Mouse (Mus musculus): Measurements from ENCODE around the gene 1110008L16Rik. TPM values are rescaled to one million over a fixed set of nuclear protein-coding genes. Genes with fewer than 3 reads are reported as not detected.
"Not testable (repeated sequence)": the region's sequence is repeated elsewhere in the genome, so short reads cannot be mapped to it uniquely, and the experiment has no call there.

The 1110008L16Rik gene
- polyA plus RNA-seq, 1 experiment from 2014 or later, result 23.0 TPM

DNA sequence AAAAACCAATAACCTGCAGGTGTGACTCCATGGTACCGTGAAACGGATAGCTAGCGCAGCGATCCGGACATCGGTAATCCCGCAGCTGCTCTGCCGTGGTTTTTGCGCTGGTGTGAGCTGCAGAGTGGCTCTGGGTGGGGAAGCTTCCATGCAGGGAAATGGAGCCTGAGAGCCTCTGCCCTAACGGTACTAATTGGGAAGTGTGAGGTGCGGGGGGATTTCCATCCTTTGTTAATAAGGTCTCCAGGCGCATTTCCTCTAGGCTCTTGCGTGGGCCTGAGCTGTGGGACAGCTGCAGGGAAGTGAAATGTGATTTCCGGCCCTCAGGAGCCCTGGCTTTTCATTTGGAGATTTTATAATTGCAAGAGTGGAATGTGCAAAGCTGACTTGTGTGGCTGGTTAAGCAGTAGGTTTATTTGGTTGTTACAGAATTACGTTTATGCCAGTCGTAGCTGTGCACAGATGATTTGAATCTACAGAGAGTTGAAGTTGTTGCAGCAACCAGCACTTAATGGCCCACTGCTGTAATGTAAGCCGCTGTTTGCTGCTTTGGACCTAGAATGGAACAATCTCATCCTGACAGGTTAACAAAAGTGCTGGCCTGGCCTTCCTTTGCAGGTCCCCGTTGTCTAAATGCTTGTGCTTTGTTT, 22.4 kb downstream of the 1110008L16Rik start:
- H3K27ac ChIP-seq (ENCODE audit: low read depth), result peak overlapping the region; percentile 24; the same call in 1 of the 2 replicates
- no peak for ATAC-seq (replicated peaks; ENCODE audit: low FRiP score, low TSS enrichment, low read depth)
- no peak for DNase-seq (ENCODE audit: low spot score)

DNA sequence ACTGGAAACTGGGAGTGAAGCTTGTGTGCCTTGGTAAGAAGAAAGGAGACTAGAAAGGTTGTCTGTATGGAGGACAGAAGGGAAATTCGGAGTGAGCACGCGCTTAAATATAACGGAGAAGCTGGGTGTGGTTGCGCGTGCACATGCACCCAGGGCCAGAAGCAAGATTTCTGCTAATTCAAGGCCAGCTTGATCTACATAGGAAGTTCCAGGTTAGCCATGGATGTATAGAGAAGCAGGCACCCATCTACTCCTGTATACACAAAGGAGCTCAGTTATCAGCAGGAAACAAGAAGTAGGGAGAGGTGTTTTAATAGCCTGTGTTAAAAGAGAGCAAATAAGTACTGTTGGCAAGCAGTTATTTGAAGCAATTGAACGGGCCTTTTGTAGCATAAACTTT, 26.3 kb downstream of the 1110008L16Rik start:
- H3K4me2 ChIP-seq (ENCODE audit: low read length), result no peak overlapping the region

More for the DNA sequence above, 22.4 kb downstream of the 1110008L16Rik start:
- Histone ChIP-seq H3K4me1 (replicated peaks; ENCODE audit: control insufficient read depth, insufficient read depth, low read length) (no peaks in the 10 kb centered on the region), H3K4me3 (ENCODE audit: low read depth, low read length) (no peak overlapping the region), H3K9ac (ENCODE audit: low read length) (no peak overlapping the region), H3K36me3 (ENCODE audit: control insufficient read depth, insufficient read depth, low read length) (peaks cover 10% of the 10 kb centered on the region; the same call in 1 of the 2 replicates), H3K27me3 (replicated peaks; ENCODE audit: control insufficient read depth, insufficient read depth, low read length) (no peaks in the 10 kb centered on the region), H3K4me2 (ENCODE audit: low read length) (no peak overlapping the region), H3K9me3 (ENCODE audit: control insufficient read depth, low read length) (no peaks in the 10 kb centered on the region)
- 84% methylated on average over 18 of the region's 18 CpGs for WGBS

DNA sequence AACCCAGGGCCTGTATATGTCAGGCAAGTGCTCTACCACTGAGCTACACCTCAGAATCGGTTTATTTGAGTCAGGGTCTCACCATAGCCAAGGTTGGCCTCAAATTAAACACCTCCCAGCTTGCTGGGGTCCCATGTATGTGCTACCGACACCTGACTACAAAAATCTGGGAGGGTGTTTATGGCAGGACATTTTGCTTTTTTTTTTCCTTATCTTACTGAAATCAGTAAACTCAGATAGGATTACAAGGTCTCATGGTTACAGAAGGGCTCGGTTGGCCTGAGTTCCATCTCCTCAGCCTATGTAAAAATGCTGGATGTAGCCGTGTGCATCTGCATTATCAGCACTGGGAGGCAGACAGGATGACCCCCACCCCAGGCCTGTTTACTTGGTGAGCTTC, 29.4 kb downstream of the 1110008L16Rik start:
- DNase-seq (ENCODE audit: low spot score), result no peak
- 80% methylated on average over 4 of the region's 4 CpGs for WGBS

More for the DNA sequence above, 26.3 kb downstream of the 1110008L16Rik start:
- ATAC-seq (replicated peaks; ENCODE audit: low FRiP score, low TSS enrichment, low read depth), result no peak
- H3K9ac ChIP-seq (ENCODE audit: low read length), result no peak overlapping the region
- no peak overlapping the region for H3K27ac ChIP-seq (ENCODE audit: low read depth)
- no peaks in the 10 kb centered on the region for H3K9me3 ChIP-seq (ENCODE audit: control insufficient read depth, low read length)
- no peak for DNase-seq (ENCODE audit: low spot score)
- 0 out of 2 replicates have a peak, but pooled peaks cover 5% of the 10 kb centered on the region for H3K36me3 ChIP-seq (ENCODE audit: control insufficient read depth, insufficient read depth, low read length)
- H3K4me1 ChIP-seq (replicated peaks; ENCODE audit: control insufficient read depth, insufficient read depth, low read length), result no peaks in the 10 kb centered on the region
- no peak overlapping the region for H3K4me3 ChIP-seq (ENCODE audit: low read depth, low read length)
- WGBS, result 83% methylated on average over 7 of the region's 7 CpGs
- H3K27me3 ChIP-seq (replicated peaks; ENCODE audit: control insufficient read depth, insufficient read depth, low read length), result no peaks in the 10 kb centered on the region

DNA sequence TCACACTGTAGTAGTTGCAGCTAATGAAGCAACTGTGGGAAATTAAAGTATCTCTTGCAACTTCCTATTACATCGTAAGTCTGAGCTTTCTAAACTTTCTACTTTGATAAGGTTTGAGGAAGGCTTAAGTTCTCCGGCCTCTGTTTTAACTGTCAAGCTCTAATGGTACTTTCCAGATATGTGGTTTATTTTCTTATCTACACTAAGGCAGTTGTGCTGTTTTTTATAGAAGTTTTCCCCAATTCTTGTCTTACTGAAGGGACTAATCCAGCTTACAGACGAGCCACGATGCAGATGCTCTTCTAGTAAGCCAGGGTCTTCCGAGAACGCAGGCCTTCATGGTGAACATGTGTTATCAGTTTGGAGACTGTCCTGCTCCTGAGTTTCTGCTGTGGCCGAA, 30.0 kb downstream of the 1110008L16Rik start:
- Histone ChIP-seq H3K4me3 (ENCODE audit: low read depth, low read length) (no peak overlapping the region), H3K9me3 (ENCODE audit: control insufficient read depth, low read length) (no peaks in the 10 kb centered on the region), H3K27ac (ENCODE audit: low read depth) (no peak overlapping the region), H3K9ac (ENCODE audit: low read length) (no peak overlapping the region), H3K36me3 (ENCODE audit: control insufficient read depth, insufficient read depth, low read length) (0 out of 2 replicates have a peak, but pooled peaks cover 5% of the 10 kb centered on the region), H3K4me1 (replicated peaks; ENCODE audit: control insufficient read depth, insufficient read depth, low read length) (no peaks in the 10 kb centered on the region), H3K4me2 (ENCODE audit: low read length) (no peak overlapping the region), H3K27me3 (replicated peaks; ENCODE audit: control insufficient read depth, insufficient read depth, low read length) (no peaks in the 10 kb centered on the region)
- no peak for DNase-seq (ENCODE audit: low spot score)
- no peak for ATAC-seq (replicated peaks; ENCODE audit: low FRiP score, low TSS enrichment, low read depth)
- 87% methylated on average over 7 of the region's 7 CpGs for WGBS

More for the DNA sequence above, 29.4 kb downstream of the 1110008L16Rik start:
- H3K4me3 ChIP-seq (ENCODE audit: low read depth, low read length), result no peak overlapping the region
- 0 out of 2 replicates have a peak, but pooled peaks cover 5% of the 10 kb centered on the region for H3K36me3 ChIP-seq (ENCODE audit: control insufficient read depth, insufficient read depth, low read length)
- no peaks in the 10 kb centered on the region for H3K9me3 ChIP-seq (ENCODE audit: control insufficient read depth, low read length)
- H3K4me1 ChIP-seq (replicated peaks; ENCODE audit: control insufficient read depth, insufficient read depth, low read length), result no peaks in the 10 kb centered on the region
- no peak overlapping the region for H3K27ac ChIP-seq (ENCODE audit: low read depth)
- no peak for ATAC-seq (replicated peaks; ENCODE audit: low FRiP score, low TSS enrichment, low read depth)
- no peak overlapping the region for H3K9ac ChIP-seq (ENCODE audit: low read length)
- no peak overlapping the region for H3K4me2 ChIP-seq (ENCODE audit: low read length)
- H3K27me3 ChIP-seq (replicated peaks; ENCODE audit: control insufficient read depth, insufficient read depth, low read length), result no peaks in the 10 kb centered on the region

DNA sequence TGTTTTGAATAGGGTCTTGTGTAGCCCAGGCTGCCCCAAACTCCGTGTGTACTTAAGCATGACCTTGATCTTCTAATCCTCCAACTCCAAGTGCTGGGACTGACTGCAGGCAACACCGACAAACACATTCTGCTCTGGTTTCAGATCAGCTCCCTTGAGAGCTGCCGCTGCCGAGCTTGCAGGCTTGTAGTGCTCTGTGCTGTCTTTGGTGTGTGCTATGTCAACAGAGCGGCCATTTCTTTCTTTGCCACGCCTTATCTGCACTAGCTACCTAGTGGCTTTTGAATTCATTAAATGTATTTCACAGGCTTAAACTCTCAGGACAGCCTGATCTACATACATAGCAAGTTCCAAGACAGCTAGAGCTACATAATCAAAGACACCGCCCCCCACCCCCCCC, 34.3 kb downstream of the 1110008L16Rik start:
- Histone ChIP-seq H3K27me3 (replicated peaks; ENCODE audit: control insufficient read depth, insufficient read depth, low read length) (no peaks in the 10 kb centered on the region), H3K36me3 (ENCODE audit: control insufficient read depth, insufficient read depth, low read length) (0 out of 2 replicates have a peak, but pooled peaks cover 5% of the 10 kb centered on the region)
- DNase-seq (ENCODE audit: low spot score), result no peak

DNA sequence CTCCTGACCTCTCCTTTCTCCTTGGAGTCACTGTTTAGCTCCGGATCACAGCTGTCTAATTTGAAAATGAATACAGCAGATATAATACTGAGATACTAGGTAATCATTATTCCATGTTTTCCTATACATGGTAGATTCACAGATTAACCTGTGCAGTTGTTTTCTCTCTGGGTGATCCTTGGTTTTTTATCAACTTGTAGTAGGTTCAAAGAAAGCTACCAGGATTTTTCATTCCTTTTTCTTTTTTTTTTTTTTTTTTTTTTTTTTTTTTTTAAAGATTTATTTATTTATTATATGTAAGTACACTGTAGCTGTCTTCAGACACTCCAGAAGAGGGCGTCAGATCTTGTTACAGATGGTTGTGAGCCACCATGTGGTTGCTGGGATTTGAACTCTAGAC, 39.1 kb downstream of the 1110008L16Rik start:
- H3K36me3 ChIP-seq (ENCODE audit: control insufficient read depth, insufficient read depth, low read length); H3K27me3 ChIP-seq (replicated peaks; ENCODE audit: control insufficient read depth, insufficient read depth, low read length); H3K4me3 ChIP-seq (ENCODE audit: low read depth, low read length); H3K9ac ChIP-seq (ENCODE audit: low read length); DNase-seq (ENCODE audit: low spot score); H3K4me2 ChIP-seq (ENCODE audit: low read length); H3K27ac ChIP-seq (ENCODE audit: low read depth); H3K4me1 ChIP-seq (replicated peaks; ENCODE audit: control insufficient read depth, insufficient read depth, low read length); ATAC-seq (replicated peaks; ENCODE audit: low FRiP score, low TSS enrichment, low read depth); H3K9me3 ChIP-seq (ENCODE audit: control insufficient read depth, low read length): not testable (repeated sequence)
- WGBS, result 93% methylated on average over 1 of the region's 2 CpGs

More for the DNA sequence above, 34.3 kb downstream of the 1110008L16Rik start:
- ATAC-seq (replicated peaks; ENCODE audit: low FRiP score, low TSS enrichment, low read depth), result no peak
- Histone ChIP-seq H3K4me1 (replicated peaks; ENCODE audit: control insufficient read depth, insufficient read depth, low read length) (no peaks in the 10 kb centered on the region), H3K27ac (ENCODE audit: low read depth) (no peak overlapping the region), H3K4me2 (ENCODE audit: low read length) (no peak overlapping the region), H3K9ac (ENCODE audit: low read length) (no peak overlapping the region), H3K9me3 (ENCODE audit: control insufficient read depth, low read length) (no peaks in the 10 kb centered on the region), H3K4me3 (ENCODE audit: low read depth, low read length) (no peak overlapping the region)
- WGBS, result 80% methylated on average over 7 of the region's 7 CpGs

DNA sequence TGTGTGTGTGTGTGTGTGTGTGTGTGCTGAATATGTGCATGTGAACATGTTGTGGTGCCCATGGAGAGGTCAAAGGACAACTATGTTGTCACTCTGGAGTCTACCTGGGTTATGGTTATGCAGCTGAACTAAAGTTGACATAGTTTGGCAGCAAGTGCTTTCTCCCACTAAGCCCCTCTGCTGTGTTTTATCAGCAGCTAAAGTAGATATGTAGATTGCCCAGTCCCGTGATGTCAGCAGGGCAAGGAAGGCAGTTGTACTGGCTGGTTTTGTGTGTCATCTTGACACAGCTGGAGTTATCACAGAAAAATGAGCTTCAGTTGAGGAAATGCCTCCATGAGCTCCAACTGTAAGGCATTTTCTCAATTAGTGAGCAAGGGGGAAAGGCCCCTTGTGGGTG, 43.7 kb downstream of the 1110008L16Rik start:
- not testable (repeated sequence) for H3K9me3 ChIP-seq (ENCODE audit: control insufficient read depth, low read length); H3K27me3 ChIP-seq (replicated peaks; ENCODE audit: control insufficient read depth, insufficient read depth, low read length); DNase-seq (ENCODE audit: low spot score); ATAC-seq (replicated peaks; ENCODE audit: low FRiP score, low TSS enrichment, low read depth); H3K9ac ChIP-seq (ENCODE audit: low read length); H3K4me1 ChIP-seq (replicated peaks; ENCODE audit: control insufficient read depth, insufficient read depth, low read length); H3K36me3 ChIP-seq (ENCODE audit: control insufficient read depth, insufficient read depth, low read length); H3K27ac ChIP-seq (ENCODE audit: low read depth); H3K4me2 ChIP-seq (ENCODE audit: low read length); H3K4me3 ChIP-seq (ENCODE audit: low read depth, low read length)
- WGBS, result 72% methylated on average over 1 of the region's 1 CpGs

DNA sequence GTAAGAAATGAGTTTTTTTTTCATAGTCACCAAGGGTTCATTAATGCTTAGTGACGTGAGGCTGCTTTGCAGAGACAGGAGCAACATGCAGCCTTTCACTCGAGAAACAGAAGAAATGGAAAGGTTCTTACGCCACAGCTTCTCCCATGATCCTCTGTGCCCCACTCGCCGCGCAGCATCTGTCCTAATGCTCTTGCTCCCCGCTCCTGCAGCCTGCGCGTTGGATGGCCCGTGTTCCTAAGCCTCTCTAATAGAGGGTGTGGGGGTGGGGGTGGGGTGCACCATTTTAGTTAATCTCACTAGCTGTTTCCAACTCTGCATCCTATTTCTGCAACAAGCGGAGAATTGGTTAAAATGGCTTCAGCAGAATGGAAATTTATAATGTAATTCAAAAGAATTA, 44.6 kb downstream of the 1110008L16Rik start:
- no peak overlapping the region for H3K4me2 ChIP-seq (ENCODE audit: low read length)
- no peak overlapping the region for H3K9ac ChIP-seq (ENCODE audit: low read length)
- no peaks in the 10 kb centered on the region for H3K4me1 ChIP-seq (replicated peaks; ENCODE audit: control insufficient read depth, insufficient read depth, low read length)
- H3K9me3 ChIP-seq (ENCODE audit: control insufficient read depth, low read length), result no peaks in the 10 kb centered on the region
- no peak for ATAC-seq (replicated peaks; ENCODE audit: low FRiP score, low TSS enrichment, low read depth)
- WGBS, result 85% methylated on average over 11 of the region's 11 CpGs
- H3K27ac ChIP-seq (ENCODE audit: low read depth), result no peak overlapping the region
- no peaks in the 10 kb centered on the region for H3K36me3 ChIP-seq (ENCODE audit: control insufficient read depth, insufficient read depth, low read length)
- no peak overlapping the region for H3K4me3 ChIP-seq (ENCODE audit: low read depth, low read length)
- no peak for DNase-seq (ENCODE audit: low spot score)
- no peaks in the 10 kb centered on the region for H3K27me3 ChIP-seq (replicated peaks; ENCODE audit: control insufficient read depth, insufficient read depth, low read length)

DNA sequence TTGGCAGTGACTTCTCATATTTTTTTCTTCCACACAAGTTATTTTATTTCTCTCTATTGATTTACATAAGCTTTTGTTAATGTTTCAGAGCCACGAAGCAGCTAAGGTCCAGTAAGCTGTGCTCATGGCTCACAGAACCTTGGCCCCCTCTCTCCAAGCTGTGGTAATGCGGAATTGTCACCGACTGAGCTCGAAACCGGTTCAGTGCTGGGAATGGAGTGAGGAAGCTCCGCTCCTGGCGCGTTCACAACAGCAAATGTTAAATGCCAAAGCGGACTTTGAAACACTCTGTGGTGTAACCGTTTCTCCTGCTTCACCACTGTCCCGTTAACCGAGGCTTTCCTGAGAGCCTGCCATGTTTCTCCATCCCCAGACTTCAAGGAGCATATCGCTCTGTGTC, 45.2 kb downstream of the 1110008L16Rik start:
- H3K27me3 ChIP-seq (replicated peaks; ENCODE audit: control insufficient read depth, insufficient read depth, low read length), result no peaks in the 10 kb centered on the region
- no peak overlapping the region for H3K4me3 ChIP-seq (ENCODE audit: low read depth, low read length)
- no peak for DNase-seq (ENCODE audit: low spot score)
- H3K4me1 ChIP-seq (replicated peaks; ENCODE audit: control insufficient read depth, insufficient read depth, low read length), result no peaks in the 10 kb centered on the region
- no peak for ATAC-seq (replicated peaks; ENCODE audit: low FRiP score, low TSS enrichment, low read depth)
- WGBS, result 79% methylated on average over 13 of the region's 13 CpGs
- no peaks in the 10 kb centered on the region for H3K36me3 ChIP-seq (ENCODE audit: control insufficient read depth, insufficient read depth, low read length)
- H3K9ac ChIP-seq (ENCODE audit: low read length), result no peak overlapping the region
- H3K27ac ChIP-seq (ENCODE audit: low read depth), result 0 out of 2 replicates have a peak overlapping the region, but pooled peaks have one; percentile 6
- no peaks in the 10 kb centered on the region for H3K9me3 ChIP-seq (ENCODE audit: control insufficient read depth, low read length)
- no peak overlapping the region for H3K4me2 ChIP-seq (ENCODE audit: low read length)

Data from intestine, embryonic 14.5 days (tissue).